Mouse (Mus musculus) common myeloid progenitor, adult 5-6 weeks (primary cell): ENCODE measurements around the gene Eva1b. TPM values are rescaled to one million over a fixed set of nuclear protein-coding genes. Genes with fewer than 3 reads are reported as not detected.
A peak's percentile ranks its signal among the peaks of the same experiment; 100 is the strongest.
"Not testable (repeated sequence)": the region's sequence is repeated elsewhere in the genome, so short reads cannot be mapped to it uniquely, and the experiment has no call there.

Experiments used
- ATAC-seq: replicated peaks from 2 replicates; pipeline ENCODE4 v1.8.0; 2016; ENCODE audit warnings: low read depth, mild to moderate bottlenecking, moderate TSS enrichment, inconsistent platforms; ENCODE audit not compliant: poor library complexity, severe bottlenecking
- total RNA-seq: library from RNA; stranded (forward); fragments of 200-1000, 187-1606 nt; gene quantifications from 2 replicates; pipeline ENCODE4 v1.2.3, GENCODE M21; 2017

The Eva1b gene
- total RNA-seq, 1 experiment from 2014 or later, result 1.0 TPM

- ATAC-seq, result no peak
Measured at GRCm38 (mm10) chr4:126151701-126152440, 4.3 kb downstream of the Eva1b start.

GRCm38 (mm10) chr4:126152864-126153263 is 5.3 kb downstream of the Eva1b start:
- ATAC-seq, result no peak

GRCm38 (mm10) chr4:126155183-126155582 is 7.6 kb downstream of the Eva1b start:
- no peak for ATAC-seq

- no peak for ATAC-seq
Measured at GRCm38 (mm10) chr4:126155869-126156268, 8.3 kb downstream of the Eva1b start.

DNA sequence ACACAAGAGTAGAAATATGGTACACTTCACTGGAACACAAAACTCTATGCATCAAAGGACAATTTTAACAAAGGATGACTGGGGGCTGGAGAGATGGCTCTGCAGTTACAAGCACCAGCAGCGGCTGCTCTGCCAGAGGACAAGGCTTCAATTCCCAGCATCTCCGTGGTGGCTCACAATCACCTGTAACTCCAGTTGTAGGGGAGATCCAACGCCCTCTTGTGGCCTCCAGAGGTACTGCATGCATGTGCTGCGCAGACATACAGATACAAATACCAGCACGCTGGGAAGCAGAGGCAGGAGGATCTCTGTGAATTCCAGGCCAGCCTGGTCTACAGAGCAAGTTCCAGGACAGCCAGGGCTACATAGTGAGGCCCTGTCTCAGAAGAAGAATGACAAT is 9.1 kb downstream of the Eva1b start:
- ATAC-seq, result no peak

DNA sequence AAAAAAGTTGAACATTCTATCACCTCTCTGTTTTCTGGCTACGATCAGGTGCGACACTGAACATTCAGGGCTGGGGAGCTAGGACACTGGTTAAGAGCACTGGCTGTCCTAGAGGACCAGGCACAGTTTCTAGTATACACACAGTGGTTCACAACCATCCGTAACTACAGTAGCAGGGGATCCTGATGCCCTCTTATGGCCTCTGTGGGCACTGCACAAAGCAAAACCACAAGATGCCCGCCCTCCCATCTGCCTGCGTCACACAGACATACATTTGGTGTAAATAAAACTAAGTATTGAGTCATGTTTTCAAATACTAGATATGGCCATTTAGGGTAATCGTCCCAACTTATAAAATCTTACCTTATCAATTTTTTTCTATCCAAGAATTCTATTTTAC is 10.0 kb downstream of the Eva1b start:
- peak; percentile 49 for ATAC-seq

- ATAC-seq, result no peak
Measured at GRCm38 (mm10) chr4:126159455-126159854, 11.9 kb downstream of the Eva1b start.

- ATAC-seq, result no peak
Measured at GRCm38 (mm10) chr4:126160981-126161380, 13.4 kb downstream of the Eva1b start.

DNA sequence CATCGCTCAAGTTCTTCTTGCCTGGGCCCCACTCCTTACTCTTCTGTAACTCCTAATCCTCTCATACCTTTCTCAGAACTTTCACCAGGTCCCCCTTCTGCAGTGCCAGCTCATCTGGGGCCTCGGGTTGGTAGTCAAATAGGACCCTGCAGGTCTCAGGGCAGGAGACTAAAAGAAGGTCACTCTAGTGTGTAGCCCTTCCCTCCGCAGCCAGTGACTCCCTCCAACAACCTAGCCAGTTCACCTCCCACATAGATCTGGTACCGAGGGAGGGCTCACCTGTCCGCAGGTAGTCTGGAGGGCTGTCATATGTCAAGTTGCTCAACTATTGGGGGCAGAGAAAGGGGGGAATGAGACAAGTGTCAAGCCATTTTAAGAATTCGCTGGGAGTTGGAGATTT is 13.9 kb downstream of the Eva1b start:
- ATAC-seq, result no peak

- ATAC-seq, result no peak
Measured at GRCm38 (mm10) chr4:126161986-126162385, 14.4 kb downstream of the Eva1b start.

GRCm38 (mm10) chr4:126162544-126163066 is 15.1 kb downstream of the Eva1b start:
- ATAC-seq, result peak; percentile 93

- ATAC-seq, result peak; percentile 23; the same call in 1 of the 2 replicates
Measured at GRCm38 (mm10) chr4:126163067-126163659, 15.6 kb downstream of the Eva1b start, which contains the start of gene Sh3d21. Sh3d21 (minus strand) TSS chr4:126163491.

- ATAC-seq, result no peak
Measured at GRCm38 (mm10) chr4:126163685-126164084, 16.1 kb downstream of the Eva1b start.

GRCm38 (mm10) chr4:126165092-126165491 is 17.5 kb downstream of the Eva1b start:
- not testable (repeated sequence) for ATAC-seq

GRCm38 (mm10) chr4:126166084-126166483 is 18.5 kb downstream of the Eva1b start:
- no peak for ATAC-seq

- ATAC-seq, result no peak
Measured at GRCm38 (mm10) chr4:126168851-126169250, 21.3 kb downstream of the Eva1b start.

- ATAC-seq, result not testable (repeated sequence)
Measured at GRCm38 (mm10) chr4:126170737-126171136, 23.2 kb downstream of the Eva1b start.

- ATAC-seq, result no peak
Measured at GRCm38 (mm10) chr4:126173800-126174199, 26.3 kb downstream of the Eva1b start.

DNA sequence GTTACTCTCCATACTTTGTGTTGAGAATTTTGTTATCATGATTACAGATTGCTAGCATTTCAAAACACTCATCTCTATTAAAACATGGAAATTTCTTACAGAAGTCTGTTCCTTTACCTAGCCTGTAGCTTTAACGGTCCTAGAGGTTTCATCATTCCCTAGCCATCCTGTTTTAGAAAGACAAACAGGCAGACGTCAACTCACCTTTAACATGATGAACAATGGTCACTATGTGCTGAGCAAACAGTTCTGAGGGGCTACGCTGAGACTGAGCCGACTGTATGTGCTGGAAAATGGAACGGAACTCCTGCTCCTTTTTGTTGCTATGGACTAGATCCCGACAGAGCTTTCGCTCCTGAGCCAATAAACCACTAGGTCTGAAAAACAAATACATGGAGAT is 28.4 kb downstream of the Eva1b start:
- not testable (repeated sequence) for ATAC-seq

GRCm38 (mm10) chr4:126181170-126181957 is 33.8 kb downstream of the Eva1b start:
- peak; percentile 90 for ATAC-seq

- no peak for ATAC-seq
Measured at GRCm38 (mm10) chr4:126183034-126183433, 35.5 kb downstream of the Eva1b start.
